Mouse (Mus musculus): ENCODE results near the gene Ergic1.

Ergic1 gene

GRCm38 (mm10) chr17:26601514-26601913 lies 40.2 kb downstream of the Ergic1 start:
- no peak for DNase-seq (ENCODE audit: low spot score)

DNA sequence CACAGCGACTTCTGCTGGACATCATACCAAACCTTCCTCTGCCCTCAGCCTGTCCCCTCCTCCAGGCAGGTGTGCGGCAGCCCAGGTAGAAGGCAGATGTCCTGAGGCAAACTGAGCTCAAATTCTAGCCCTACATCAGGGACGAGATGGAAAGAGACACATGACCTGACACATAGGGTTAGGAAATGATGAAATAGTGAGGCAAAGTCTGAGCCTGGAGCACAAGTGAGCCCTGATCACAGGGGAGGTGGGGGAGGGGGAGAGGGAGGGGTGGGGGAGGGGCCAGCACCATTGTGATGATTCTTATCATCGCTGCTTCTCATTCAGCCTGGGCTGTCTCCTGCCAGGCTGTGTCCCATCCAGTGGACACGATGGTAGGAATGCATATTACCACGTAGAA lies 40.6 kb downstream of the Ergic1 start:
- DNase-seq (ENCODE audit: low spot score) = no peak

- DNase-seq (ENCODE audit: low spot score) = no peak
Observed at GRCm38 (mm10) chr17:26602371-26602885, 41.1 kb downstream of the Ergic1 start.

GRCm38 (mm10) chr17:26603311-26603710 lies 42.0 kb downstream of the Ergic1 start:
- DNase-seq (ENCODE audit: low spot score) = no peak

DNA sequence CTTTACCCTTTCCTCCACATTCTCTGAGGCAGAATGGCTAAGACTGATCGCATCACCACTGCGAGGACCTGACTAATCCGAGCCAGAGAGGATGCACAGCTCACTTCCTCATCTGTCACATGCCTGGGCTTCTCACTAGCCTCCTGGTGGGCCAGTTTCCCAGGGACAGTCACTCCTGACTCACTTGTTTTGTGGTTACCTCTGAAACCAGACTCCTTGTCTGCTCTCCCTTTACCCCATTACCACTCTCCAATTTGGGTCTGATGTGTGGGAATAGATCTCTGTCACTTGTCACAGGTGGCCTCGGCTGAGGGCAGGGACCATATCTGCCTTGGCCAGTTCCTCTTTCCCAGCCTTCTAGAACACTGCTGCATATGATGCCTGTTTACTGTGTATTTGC lies 44.3 kb downstream of the Ergic1 start:
- no peak for DNase-seq (ENCODE audit: low spot score)

GRCm38 (mm10) chr17:26606516-26606915 lies 45.2 kb downstream of the Ergic1 start:
- no peak for DNase-seq (ENCODE audit: low spot score)

DNA sequence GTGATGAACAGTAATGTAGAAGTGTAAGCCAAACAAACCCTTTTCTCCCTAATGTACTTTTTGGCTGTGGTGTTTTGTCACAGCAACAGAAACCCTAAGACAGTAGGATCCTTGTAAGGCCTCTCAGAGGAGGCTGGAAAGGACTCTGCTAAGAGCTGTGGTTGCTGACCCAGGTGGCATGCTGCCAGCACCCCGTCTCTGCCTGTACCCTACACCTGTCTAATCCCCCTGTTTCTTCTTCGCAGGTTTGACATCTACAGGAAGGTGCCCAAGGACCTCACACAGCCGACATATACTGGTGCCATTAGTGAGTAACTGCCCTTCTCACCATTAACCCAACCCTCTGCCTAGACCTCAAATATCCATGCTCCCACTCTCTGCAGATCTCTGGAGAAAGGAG lies 47.1 kb downstream of the Ergic1 start:
- no peak for DNase-seq (ENCODE audit: low spot score)

GRCm38 (mm10) chr17:26608877-26609276 lies 47.6 kb downstream of the Ergic1 start:
- no peak for DNase-seq (ENCODE audit: low spot score)

GRCm38 (mm10) chr17:26609820-26610219 lies 48.5 kb downstream of the Ergic1 start:
- DNase-seq (ENCODE audit: low spot score) = no peak

DNA sequence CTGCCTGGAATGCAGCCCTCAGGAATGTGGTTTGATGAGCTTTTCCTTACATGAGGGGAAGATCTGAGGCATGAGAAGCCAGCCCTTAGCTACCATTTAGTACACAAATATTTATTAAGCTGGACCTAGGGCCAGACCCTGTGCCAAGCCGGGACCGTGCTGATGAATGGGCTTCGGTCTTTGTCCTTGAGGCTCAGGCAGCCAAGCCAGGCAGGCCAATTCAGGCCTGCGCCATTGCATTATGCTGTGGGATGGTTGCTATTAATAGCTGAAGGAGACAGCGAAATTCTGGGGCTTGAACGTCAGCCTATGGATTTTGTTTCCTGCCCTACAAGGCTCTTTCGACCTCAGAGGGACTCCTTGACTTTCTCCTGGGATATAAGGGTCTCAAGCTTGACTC lies 50.0 kb downstream of the Ergic1 start:
- no peak for DNase-seq (ENCODE audit: low spot score)

- DNase-seq (ENCODE audit: low spot score) = no peak
Observed at GRCm38 (mm10) chr17:26611918-26612317, 50.6 kb downstream of the Ergic1 start.

DNA sequence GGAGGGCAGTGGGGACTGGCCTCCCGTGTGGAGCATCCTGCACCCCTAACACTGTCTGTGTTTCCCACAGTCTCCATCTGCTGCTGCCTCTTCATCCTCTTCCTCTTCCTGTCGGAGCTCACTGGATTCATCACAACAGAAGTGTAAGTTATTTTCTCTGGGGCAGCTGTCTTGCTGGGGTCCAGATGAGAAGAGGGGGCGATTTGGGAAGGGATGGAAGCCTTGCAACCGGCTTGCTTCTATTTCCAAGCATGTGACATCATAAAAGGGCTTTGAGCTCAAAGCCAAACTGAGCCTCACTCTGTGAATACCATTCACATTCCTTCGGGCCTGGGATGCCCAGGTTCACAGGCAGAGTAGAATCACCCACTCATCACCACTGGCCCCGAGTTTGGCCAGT lies 53.0 kb downstream of the Ergic1 start:
- DNase-seq (ENCODE audit: low spot score) = no peak

- DNase-seq (ENCODE audit: low spot score) = no peak
Observed at GRCm38 (mm10) chr17:26614708-26615486, 53.6 kb downstream of the Ergic1 start.

DNA sequence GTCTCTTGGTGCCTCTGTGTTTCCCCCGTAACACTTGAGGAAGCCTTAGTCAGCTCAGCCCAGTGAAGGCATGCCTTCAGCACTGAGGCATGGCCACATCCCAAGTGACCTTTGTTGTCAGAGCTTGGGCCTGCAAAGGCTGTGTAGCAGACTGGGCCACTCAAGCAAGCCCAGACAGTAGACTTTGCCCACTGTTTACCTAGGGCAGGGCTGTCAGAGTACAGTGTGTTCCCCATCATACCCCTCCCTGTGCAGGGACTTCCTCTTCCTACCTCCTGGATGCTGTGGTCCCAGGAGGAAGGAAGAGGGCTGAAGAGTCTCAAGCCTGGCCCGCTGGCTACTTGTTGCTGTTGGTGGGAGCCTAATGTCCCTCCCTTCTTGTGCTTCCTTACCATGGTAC lies 55.4 kb downstream of the Ergic1 start:
- no peak for DNase-seq (ENCODE audit: low spot score)

DNA sequence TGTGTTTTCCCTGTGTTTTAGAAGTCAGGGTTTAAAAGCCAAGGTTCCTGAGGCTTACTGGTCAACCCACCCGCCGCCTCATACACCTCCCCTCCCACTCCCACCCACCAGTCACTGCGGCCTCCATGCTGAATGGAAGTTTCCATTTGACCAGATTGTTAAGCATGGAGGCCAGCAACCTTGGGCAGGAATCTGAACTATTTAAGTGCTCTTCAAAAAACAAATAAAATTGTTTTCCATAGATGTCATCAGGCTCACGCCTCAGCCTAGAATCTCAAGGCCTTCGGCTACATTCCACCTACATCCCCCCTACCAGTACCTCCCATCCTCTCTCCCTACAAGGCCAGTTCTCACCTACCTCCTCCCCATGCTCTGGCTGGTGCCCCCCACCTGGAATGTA lies 57.2 kb downstream of the Ergic1 start:
- no peak for DNase-seq (ENCODE audit: low spot score)

- no peak for DNase-seq (ENCODE audit: low spot score)
Observed at GRCm38 (mm10) chr17:26619577-26619976, 58.3 kb downstream of the Ergic1 start.

DNA sequence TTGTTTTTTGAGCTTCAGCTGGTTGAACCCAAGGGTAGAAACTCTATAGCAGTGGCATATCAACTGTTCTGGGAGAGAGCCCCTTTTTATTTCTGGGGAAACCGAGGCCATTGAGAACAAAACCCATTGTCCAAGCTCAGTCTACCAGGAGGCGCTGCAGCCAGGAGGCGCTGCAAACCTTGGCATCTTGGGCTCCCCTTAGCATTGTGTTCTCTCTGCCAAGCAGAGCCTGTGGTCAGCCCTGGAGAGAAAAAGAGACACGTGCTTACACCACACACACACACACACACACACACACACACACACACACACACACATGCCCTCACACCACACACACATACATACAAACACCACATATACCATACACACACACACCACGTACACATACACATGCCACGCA lies 59.0 kb downstream of the Ergic1 start:
- DNase-seq (ENCODE audit: low spot score) = no peak

DNA sequence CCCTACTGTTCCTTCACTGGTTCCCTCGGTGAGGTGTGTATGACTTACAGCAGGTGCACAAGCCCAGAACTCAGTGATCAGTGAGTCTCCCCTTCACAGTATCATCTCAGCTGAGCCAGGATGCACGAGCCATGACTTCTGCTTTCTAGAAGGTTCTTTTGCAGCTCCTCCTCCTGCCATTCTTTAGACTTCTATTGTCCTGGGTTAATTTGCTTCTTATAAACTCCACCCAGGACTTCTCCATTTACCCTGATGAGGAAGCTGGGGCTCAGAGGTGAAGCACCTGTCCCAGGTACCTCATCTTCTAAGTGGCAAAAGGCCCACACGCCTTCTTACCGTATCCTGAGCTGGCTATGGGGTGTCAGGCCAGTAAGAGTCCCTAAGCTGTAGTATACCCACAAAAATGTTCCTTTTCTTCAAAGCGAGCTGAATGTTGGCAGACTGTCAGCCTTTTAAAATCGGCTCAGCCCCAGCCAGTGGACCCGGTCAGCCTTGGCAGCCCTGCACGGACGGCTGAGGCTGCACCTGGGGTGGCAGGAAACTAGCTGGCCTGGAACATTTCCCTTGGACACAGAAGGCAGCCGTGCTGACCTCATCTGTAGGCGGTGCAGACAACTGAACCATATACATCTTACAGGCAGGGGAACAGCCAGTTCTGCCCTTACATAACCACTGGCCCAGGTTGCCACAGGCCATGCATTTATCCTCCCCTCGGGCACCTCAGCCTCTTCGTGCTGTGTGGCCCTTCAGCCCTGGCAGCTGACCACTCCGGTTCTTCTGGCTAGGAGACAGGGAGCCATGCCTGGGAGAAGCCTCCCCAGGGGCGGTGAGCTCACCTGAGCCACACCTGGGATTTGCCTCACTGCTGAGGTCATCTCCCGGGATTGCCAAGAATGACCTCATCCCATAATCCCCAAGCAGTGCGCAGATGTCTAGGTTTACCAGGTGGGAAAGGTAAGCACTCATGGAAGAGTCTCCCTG lies 59.8 kb downstream of the Ergic1 start:
- DNase-seq (ENCODE audit: low spot score) = no peak

GRCm38 (mm10) chr17:26621912-26622311 lies 60.6 kb downstream of the Ergic1 start:
- DNase-seq (ENCODE audit: low spot score) = no peak

GRCm38 (mm10) chr17:26623991-26624390 lies 62.7 kb downstream of the Ergic1 start:
- no peak for DNase-seq (ENCODE audit: low spot score)

- no peak for DNase-seq (ENCODE audit: low spot score)
Observed at GRCm38 (mm10) chr17:26624999-26625398, 63.7 kb downstream of the Ergic1 start.

DNA sequence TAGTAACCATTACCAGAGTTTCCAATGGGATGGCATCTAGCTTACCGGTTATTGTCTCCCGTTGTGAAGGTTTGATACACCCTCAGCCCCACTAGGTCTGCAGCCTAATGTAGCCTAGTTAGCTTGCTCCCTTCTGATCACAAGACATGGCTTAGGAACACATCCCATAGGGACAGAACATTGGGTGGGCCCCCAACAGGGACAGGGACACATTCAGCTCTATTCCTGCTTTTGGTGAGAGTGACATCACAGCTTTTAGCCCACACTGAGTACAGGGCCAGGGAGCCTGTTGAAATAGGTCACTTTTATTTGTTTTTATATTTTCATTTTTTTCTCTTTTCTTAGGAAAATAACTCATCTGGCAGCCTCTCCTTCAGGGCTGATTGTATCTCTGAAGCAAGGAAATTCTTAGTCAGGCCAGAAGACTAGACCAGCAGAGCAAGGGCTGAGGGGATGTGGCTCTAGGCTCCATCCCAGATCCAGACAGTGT lies 64.3 kb downstream of the Ergic1 start:
- DNase-seq (ENCODE audit: low spot score) = no peak

- no peak for DNase-seq (ENCODE audit: low spot score)
Observed at GRCm38 (mm10) chr17:26628479-26628878, 67.2 kb downstream of the Ergic1 start.
